Mouse (Mus musculus): ENCODE results near the gene Atp6v0a4.

GRCm38 (mm10) chr6:38102216-38102795 is 22.1 kb downstream of the Atp6v0a4 start:
- TF ChIP-seq POLR2A (IDR thresholded peaks at IDR 0.05; ENCODE audit: borderline replicate concordance, extremely low read depth, insufficient read depth, insufficient read length, poor library complexity, severe bottlenecking) (no peak), CTCF (IDR thresholded peaks at IDR 0.05; ENCODE audit: borderline replicate concordance, extremely low read depth, insufficient read depth, insufficient read length) (no peak)

Data from brain, embryonic 14.5 days (tissue).